Mouse (Mus musculus): ENCODE measurements around the gene Isy1.
A peak's percentile ranks its signal among the peaks of the same experiment; 100 is the strongest.

Isy1 gene

DNA sequence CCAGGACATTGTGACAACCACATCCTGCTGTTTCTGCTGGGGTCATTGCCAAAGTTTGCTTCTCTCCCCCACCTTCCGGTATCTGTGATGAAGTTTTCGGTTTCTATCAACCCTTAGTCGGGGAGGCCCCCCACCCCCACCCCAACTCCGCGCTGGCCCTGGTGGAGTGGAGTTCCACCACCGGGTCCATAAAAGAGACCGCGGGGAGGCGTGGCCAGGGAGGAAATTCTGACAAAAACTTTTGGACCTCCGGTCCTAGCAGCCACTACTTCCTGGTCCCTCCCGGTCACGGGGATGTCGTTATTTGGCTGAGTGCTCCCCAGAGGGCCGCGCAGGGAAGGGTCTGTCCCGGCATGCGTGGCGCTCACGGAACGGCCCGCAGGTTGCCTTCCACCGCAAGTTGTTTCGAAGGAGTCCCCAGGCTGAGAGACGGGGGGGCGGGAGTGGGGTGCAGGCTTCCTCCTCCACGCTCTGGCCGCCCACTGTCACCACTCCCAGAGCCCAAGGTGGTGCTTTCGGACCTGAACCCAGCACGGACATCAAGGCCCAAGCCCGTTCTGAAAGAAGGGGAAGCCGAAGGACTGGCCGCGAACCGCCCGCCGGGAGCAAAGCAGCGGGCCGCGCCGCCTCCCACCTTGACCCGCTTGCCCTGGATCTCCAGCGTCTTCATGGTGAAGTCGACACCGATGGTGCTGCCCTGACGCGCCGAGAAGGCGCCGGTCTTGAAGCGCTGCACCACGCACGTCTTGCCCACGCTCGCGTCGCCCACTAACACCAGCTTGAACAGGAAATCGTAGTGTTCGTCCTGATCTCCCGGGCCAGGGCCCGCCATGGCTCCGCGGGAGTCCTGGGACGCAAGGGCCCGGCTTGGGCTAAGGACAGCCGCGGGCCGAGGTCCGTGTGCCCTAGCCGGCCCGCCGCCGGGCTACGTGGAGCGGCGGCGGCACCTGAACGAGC is 27.6 kb downstream of the Isy1 start:
- TF ChIP-seq NANOG (IDR thresholded peaks at IDR 0.05; ENCODE audit: borderline replicate concordance, low read length) (no peak), POU5F1 (IDR thresholded peaks at IDR 0.05; ENCODE audit: borderline replicate concordance, low read length) (no peak), CTCF (conservative IDR thresholded peaks at IDR 0.05; ENCODE audit: low read length) (no peak)
- Histone ChIP-seq H3K4me3 (replicated peaks; ENCODE audit: low read length) (peak overlapping the region; percentile 90), H3K9me3 (ENCODE audit: low read length) (no peaks in the 10 kb centered on the region), H3K4me1 (replicated peaks; ENCODE audit: low read depth, low read length) (peaks cover 25% of the 10 kb centered on the region), H3K27me3 (ENCODE audit: insufficient read depth, low read length) (peaks cover 23% of the 10 kb centered on the region), H3K36me3 (ENCODE audit: insufficient read depth, low read length) (peaks cover 30% of the 10 kb centered on the region)

DNA sequence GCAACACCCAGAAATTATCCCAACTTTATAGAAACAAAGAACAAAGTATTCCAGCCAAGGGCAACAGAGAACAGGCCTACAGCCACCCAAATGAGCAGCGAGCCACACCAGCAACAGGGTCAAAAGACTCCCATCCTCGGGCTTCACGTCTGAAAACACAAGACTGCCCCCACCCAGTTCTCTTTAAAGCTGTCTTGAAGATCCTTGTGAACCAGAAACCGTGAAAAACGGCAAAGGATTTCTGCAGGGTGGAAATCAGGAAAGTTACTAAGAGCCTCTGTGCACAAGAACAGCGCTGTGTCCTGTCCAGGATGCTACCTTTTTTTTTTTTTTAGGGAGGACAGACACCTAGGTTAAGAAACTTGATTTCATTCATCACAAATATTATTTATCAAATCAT is 28.3 kb downstream of the Isy1 start:
- Histone ChIP-seq H3K4me3 (replicated peaks; ENCODE audit: low read length) (peak overlapping the region; percentile 90), H3K9me3 (ENCODE audit: low read length) (no peaks in the 10 kb centered on the region), H3K27me3 (ENCODE audit: insufficient read depth, low read length) (peaks cover 23% of the 10 kb centered on the region), H3K4me1 (replicated peaks; ENCODE audit: low read depth, low read length) (peaks cover 25% of the 10 kb centered on the region), H3K36me3 (ENCODE audit: insufficient read depth, low read length) (peaks cover 24% of the 10 kb centered on the region)
- no peak for TF ChIP-seq NANOG (IDR thresholded peaks at IDR 0.05; ENCODE audit: borderline replicate concordance, low read length)
- no peak for TF ChIP-seq POU5F1 (IDR thresholded peaks at IDR 0.05; ENCODE audit: borderline replicate concordance, low read length)
- no peak for TF ChIP-seq CTCF (conservative IDR thresholded peaks at IDR 0.05; ENCODE audit: low read length)

DNA sequence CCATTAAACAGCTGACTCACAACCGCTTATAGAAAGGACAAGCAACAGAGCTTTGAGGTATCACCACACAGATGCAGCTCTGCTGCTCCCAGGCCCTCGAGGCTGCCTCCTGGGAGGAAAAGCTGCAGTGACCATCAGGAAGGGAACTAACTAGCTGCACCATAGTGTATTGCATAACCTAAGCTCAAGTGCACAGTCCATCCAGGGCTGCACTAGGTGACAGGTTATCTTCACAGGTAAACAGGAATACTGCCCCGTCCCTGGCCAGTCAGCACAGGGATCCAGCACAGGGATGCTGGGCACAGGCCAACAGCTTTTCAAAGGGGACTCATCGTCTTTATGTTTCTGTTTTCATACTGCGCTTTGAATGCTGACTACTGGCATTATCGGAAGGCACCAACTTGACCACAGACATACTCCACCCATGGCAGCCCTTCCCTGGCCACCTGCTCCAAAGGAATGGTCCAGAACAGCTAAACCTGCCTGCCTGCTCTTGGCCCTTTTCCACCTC is 28.9 kb downstream of the Isy1 start:
- H3K9me3 ChIP-seq (ENCODE audit: low read length) = no peaks in the 10 kb centered on the region
- peaks cover 23% of the 10 kb centered on the region for H3K27me3 ChIP-seq (ENCODE audit: insufficient read depth, low read length)
- peaks cover 25% of the 10 kb centered on the region for H3K4me1 ChIP-seq (replicated peaks; ENCODE audit: low read depth, low read length)
- H3K36me3 ChIP-seq (ENCODE audit: insufficient read depth, low read length) = peaks cover 18% of the 10 kb centered on the region
- no peak overlapping the region for H3K4me3 ChIP-seq (replicated peaks; ENCODE audit: low read length)
- TF ChIP-seq NANOG (IDR thresholded peaks at IDR 0.05; ENCODE audit: borderline replicate concordance, low read length) (no peak), POU5F1 (IDR thresholded peaks at IDR 0.05; ENCODE audit: borderline replicate concordance, low read length) (no peak), CTCF (conservative IDR thresholded peaks at IDR 0.05; ENCODE audit: low read length) (no peak)

DNA sequence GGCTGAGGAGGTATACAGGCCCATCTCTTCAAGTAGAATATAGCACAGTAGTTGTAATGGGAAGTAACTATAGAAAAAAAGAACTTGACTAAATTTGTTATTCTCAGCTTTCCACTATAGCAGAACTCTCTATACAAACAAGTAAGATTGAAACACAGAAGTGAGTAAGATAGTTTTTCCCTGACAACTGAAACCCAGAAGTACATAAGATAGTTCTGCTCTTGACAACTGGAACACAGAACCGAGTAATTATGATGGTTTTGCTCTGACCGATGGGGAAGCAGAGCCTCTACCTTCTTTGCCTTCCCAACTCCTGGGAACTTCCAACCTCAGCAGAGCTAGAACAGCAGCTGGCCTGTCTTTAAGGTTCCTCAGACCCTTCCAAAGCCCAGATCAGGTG is 29.5 kb downstream of the Isy1 start:
- no peaks in the 10 kb centered on the region for H3K9me3 ChIP-seq (ENCODE audit: low read length)
- TF ChIP-seq NANOG (IDR thresholded peaks at IDR 0.05; ENCODE audit: borderline replicate concordance, low read length) = no peak
- no peak for TF ChIP-seq CTCF (conservative IDR thresholded peaks at IDR 0.05; ENCODE audit: low read length)
- TF ChIP-seq POU5F1 (IDR thresholded peaks at IDR 0.05; ENCODE audit: borderline replicate concordance, low read length) = no peak
- H3K4me3 ChIP-seq (replicated peaks; ENCODE audit: low read length) = no peak overlapping the region
- peaks cover 25% of the 10 kb centered on the region for H3K4me1 ChIP-seq (replicated peaks; ENCODE audit: low read depth, low read length)
- H3K27me3 ChIP-seq (ENCODE audit: insufficient read depth, low read length) = peaks cover 23% of the 10 kb centered on the region
- peaks cover 13% of the 10 kb centered on the region for H3K36me3 ChIP-seq (ENCODE audit: insufficient read depth, low read length)

DNA sequence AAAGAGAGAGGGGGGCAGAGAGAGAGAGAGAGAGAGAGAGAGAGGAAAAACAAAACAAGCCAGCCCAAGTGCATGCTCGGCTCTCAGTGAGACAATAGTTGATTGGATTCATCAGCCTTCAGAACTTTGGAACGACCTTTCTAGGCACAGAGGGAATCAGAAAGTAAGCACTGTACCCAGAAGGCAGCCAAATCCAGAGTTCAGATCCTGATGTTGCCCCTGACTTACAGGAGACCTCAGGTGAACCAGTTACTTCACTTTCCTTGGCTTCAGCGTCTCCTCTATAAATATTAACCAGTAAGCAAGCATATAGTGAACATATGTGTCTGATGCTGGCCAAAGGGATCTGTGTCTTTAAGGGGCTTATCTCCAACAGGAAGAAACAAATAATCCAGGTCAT is 30.1 kb downstream of the Isy1 start:
- peaks cover 8% of the 10 kb centered on the region for H3K36me3 ChIP-seq (ENCODE audit: insufficient read depth, low read length)
- no peak overlapping the region for H3K4me3 ChIP-seq (replicated peaks; ENCODE audit: low read length)
- TF ChIP-seq CTCF (conservative IDR thresholded peaks at IDR 0.05; ENCODE audit: low read length) (no peak), POU5F1 (IDR thresholded peaks at IDR 0.05; ENCODE audit: borderline replicate concordance, low read length) (no peak), NANOG (IDR thresholded peaks at IDR 0.05; ENCODE audit: borderline replicate concordance, low read length) (no peak)
- peaks cover 23% of the 10 kb centered on the region for H3K27me3 ChIP-seq (ENCODE audit: insufficient read depth, low read length)
- H3K4me1 ChIP-seq (replicated peaks; ENCODE audit: low read depth, low read length) = peaks cover 25% of the 10 kb centered on the region
- no peaks in the 10 kb centered on the region for H3K9me3 ChIP-seq (ENCODE audit: low read length)

DNA sequence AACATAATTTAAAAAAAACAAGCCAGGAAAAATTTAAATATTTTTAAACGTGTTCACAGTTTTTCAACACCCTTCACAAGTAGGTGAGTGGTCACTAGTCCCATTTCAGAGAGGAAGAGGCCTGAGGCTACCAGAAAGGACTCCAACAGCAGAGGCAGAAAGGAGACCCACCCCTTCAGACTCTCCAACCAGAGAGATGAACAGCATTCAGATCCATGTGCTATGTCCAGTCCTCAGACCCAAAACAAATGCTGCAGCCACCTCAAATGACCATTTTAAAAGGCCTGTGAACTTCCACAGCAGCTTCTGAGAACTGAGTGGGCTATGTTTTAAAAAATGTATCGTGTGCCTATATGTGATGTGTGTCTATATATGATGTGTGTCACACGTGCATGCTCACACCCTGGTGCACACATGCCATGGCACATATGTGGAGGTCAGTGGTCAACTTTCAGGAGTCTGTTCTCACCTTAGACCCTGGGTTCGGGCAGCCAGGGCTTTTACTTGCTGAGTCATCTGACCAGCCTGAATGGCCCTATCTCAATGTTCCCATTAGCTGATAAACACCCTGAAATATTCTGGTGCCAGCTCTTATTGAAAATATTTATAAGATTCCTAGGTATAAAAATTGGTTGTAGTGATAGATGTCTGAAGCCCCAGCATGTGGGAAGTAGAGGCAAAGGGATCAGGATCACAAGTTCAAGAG is 30.7 kb downstream of the Isy1 start:
- 0 out of 2 replicates have a peak, but pooled peaks cover 3% of the 10 kb centered on the region for H3K36me3 ChIP-seq (ENCODE audit: insufficient read depth, low read length)
- H3K27me3 ChIP-seq (ENCODE audit: insufficient read depth, low read length) = peaks cover 19% of the 10 kb centered on the region
- no peaks in the 10 kb centered on the region for H3K9me3 ChIP-seq (ENCODE audit: low read length)
- TF ChIP-seq POU5F1 (IDR thresholded peaks at IDR 0.05; ENCODE audit: borderline replicate concordance, low read length) = no peak
- TF ChIP-seq NANOG (IDR thresholded peaks at IDR 0.05; ENCODE audit: borderline replicate concordance, low read length) = no peak
- no peak for TF ChIP-seq CTCF (conservative IDR thresholded peaks at IDR 0.05; ENCODE audit: low read length)
- no peak overlapping the region for H3K4me3 ChIP-seq (replicated peaks; ENCODE audit: low read length)
- peaks cover 21% of the 10 kb centered on the region for H3K4me1 ChIP-seq (replicated peaks; ENCODE audit: low read depth, low read length)

DNA sequence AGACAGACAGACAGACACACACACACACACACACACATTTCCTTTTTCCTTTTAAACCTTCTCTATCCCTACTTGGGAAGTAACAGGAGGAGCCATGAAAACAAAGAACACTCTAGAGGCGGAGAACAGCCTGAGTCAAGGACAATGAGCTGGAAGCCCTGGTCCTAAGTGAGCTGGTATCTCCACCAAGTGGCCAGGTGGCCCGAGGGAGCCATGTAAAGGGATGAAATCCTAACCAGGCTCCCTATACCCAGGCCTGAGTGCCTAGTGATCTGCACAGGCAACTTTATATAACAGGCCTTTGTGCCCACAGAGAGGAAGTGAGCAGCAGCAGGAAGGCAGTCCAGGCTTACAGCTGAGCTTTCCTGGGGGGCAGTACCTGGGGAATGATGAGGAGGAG is 31.7 kb downstream of the Isy1 start:
- TF ChIP-seq POU5F1 (IDR thresholded peaks at IDR 0.05; ENCODE audit: borderline replicate concordance, low read length) (no peak), NANOG (IDR thresholded peaks at IDR 0.05; ENCODE audit: borderline replicate concordance, low read length) (no peak), CTCF (conservative IDR thresholded peaks at IDR 0.05; ENCODE audit: low read length) (no peak)
- no peaks in the 10 kb centered on the region for H3K9me3 ChIP-seq (ENCODE audit: low read length)
- peaks cover 12% of the 10 kb centered on the region for H3K4me1 ChIP-seq (replicated peaks; ENCODE audit: low read depth, low read length)

DNA sequence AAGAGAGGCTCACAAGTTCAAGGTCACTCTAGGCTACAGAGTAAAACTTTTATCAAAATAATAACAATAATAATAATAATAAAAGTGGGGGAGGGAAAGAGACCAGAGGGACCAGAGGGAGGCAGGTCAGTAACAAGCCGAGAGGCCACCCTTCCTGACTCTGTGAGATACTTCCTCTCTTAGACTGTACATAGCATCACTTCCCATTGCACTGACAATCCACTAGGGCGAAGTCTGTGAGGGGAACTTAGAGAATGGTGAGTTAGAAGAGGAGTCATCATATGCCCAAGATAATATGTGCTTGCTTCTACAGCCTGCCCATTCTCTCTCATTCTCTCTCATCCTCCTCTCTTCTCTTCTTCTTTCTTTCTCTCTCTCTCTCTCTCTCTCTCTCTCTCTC is 32.6 kb downstream of the Isy1 start:
- TF ChIP-seq NANOG (IDR thresholded peaks at IDR 0.05; ENCODE audit: borderline replicate concordance, low read length) (no peak), POU5F1 (IDR thresholded peaks at IDR 0.05; ENCODE audit: borderline replicate concordance, low read length) (no peak), CTCF (conservative IDR thresholded peaks at IDR 0.05; ENCODE audit: low read length) (no peak)
- no peak overlapping the region for H3K4me3 ChIP-seq (replicated peaks; ENCODE audit: low read length)
- H3K9me3 ChIP-seq (ENCODE audit: low read length) = no peaks in the 10 kb centered on the region
- H3K36me3 ChIP-seq (ENCODE audit: insufficient read depth, low read length) = 0 out of 2 replicates have a peak, but pooled peaks cover 3% of the 10 kb centered on the region
- peaks cover 18% of the 10 kb centered on the region for H3K27me3 ChIP-seq (ENCODE audit: insufficient read depth, low read length)
- peaks cover 12% of the 10 kb centered on the region for H3K4me1 ChIP-seq (replicated peaks; ENCODE audit: low read depth, low read length)

More for the DNA sequence above, 31.7 kb downstream of the Isy1 start:
- Histone ChIP-seq H3K36me3 (ENCODE audit: insufficient read depth, low read length) (0 out of 2 replicates have a peak, but pooled peaks cover 3% of the 10 kb centered on the region), H3K27me3 (ENCODE audit: insufficient read depth, low read length) (peaks cover 18% of the 10 kb centered on the region), H3K4me3 (replicated peaks; ENCODE audit: low read length) (no peak overlapping the region)

All from E14TG2a.4 (cell line).